Mouse (Mus musculus) lung, postnatal 0 days (tissue): ENCODE data around the gene Prr7. TPM values are rescaled to one million over a fixed set of nuclear protein-coding genes. Genes with fewer than 3 reads are reported as not detected.

Experiments used
- ATAC-seq: fragments of 200-750 bp; cut with Nextera tagmentation; 2 replicates; pipeline ENCODE4 v1.8.0; 2017; ENCODE audit warnings: moderate library complexity
- DNase-seq: peaks from one replicate; pipeline ENCODE4 v3.0.0-alpha.2; 2016; ENCODE audit warnings: low spot score
- H3K27ac ChIP-seq: fragments of 300-500 bp; sonication (generic); 2 replicates; pipeline ENCODE4 v1.5.1; 2014; ENCODE audit warnings: antibody characterized with exemption, mild to moderate bottlenecking, low read length, mixed read lengths
- H3K27me3 ChIP-seq: fragments of 300-500 bp; sonication (generic); replicated peaks from 2 replicates; pipeline ENCODE4 v1.6.1; 2014; ENCODE audit warnings: low read length, mixed read lengths; ENCODE audit not compliant: insufficient read depth
- H3K36me3 ChIP-seq: fragments of 300-500 bp; sonication (generic); 2 replicates; pipeline ENCODE4 v1.6.1; 2014; ENCODE audit warnings: low read length, mixed read lengths; ENCODE audit not compliant: insufficient read depth
- H3K4me1 ChIP-seq: fragments of 300-500 bp; sonication (generic); 2 replicates; pipeline ENCODE4 v1.6.1; 2014; ENCODE audit warnings: antibody characterized with exemption, low read depth, low read length, mixed read lengths; ENCODE audit not compliant: insufficient read depth
- H3K4me2 ChIP-seq: fragments of 300-500 bp; sonication (generic); replicated peaks from 2 replicates; pipeline ENCODE4 v1.6.1; 2014; ENCODE audit warnings: low read depth, mild to moderate bottlenecking, low read length, moderate library complexity, mixed read lengths
- H3K4me3 ChIP-seq: fragments of 300-500 bp; sonication (generic); 2 replicates; pipeline ENCODE4 v1.5.1; 2014; ENCODE audit warnings: low read depth, low read length
- H3K9ac ChIP-seq: fragments of 300-500 bp; sonication (generic); replicated peaks from 2 replicates; pipeline ENCODE4 v1.6.1; 2014; ENCODE audit warnings: low read depth, mild to moderate bottlenecking
- H3K9me3 ChIP-seq: fragments of 300-500 bp; sonication (generic); 2 replicates; pipeline ENCODE4 v1.6.1; 2016; ENCODE audit warnings: low read length, mixed read lengths
- CTCF ChIP-seq: IDR thresholded peaks from 2 replicates; pipeline ENCODE4 v1.5.1; 2016; ENCODE audit warnings: antibody characterized with exemption, mild to moderate bottlenecking
- EP300 ChIP-seq: IDR thresholded peaks from 2 replicates; pipeline ENCODE4 v1.6.1; 2016; ENCODE audit warnings: antibody characterized with exemption, mild to moderate bottlenecking, control low read depth
- WGBS: fragments of 180-500 bp; shearing (Covaris S2); extraction: QIAGEN DNeasy Blood & Tissue Kit; methylation state at CpG from one replicate; pipeline ENCODE4 v1.1.7; 2014; 5-methylcytosine and 5-hydroxymethylcytosine counted together
- polyA plus RNA-seq: library from polyadenylated mRNA; unstranded; fragments of >200 nt; fragmentation: Nextera tagmentation; extraction: Ambion mirVana; gene quantifications from 2 replicates; pipeline ENCODE4 v1.2.1, GENCODE M21; 2015

Gene Prr7
- polyA plus RNA-seq, 1 experiment from 2014 or later = 0.17 TPM

DNA sequence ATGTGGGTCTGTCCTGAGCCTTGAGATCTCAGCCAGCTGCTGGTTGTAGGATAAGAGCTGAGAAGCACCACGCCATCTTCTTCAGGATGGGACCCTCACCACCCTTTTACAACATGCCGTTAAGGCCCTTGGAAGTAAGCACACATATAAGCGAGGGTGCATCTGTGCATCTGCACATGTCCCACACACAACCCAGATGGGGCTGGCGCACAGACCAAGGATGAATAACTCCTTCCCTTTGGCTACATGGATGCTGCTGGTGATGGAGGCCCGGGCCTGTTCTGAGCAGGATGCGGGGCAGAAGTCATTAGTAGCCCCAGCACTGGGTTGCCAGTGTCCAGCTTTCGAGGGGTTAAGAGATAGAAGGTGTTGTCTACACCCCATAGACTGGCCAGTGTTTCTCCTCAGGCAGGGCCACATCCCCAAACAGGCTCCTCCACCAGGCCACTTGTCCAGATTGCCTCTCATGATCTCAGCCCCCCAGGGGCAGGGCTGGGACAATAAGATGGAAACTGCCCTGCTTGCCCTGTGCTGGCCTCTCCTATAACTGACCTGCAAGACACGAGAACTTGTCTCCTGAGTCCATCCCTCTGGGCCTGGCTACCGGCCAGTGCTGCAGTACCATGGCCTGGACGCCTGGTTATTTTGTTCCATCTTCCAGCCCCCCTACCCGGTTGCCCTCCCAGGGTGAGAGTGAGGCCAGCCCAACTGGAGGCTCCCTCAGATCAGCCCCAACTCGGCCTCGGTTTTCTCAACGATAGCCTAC is 22.1 kb downstream of the Prr7 start:
- TF ChIP-seq CTCF (no peak), EP300 (no peak)
- Histone ChIP-seq H3K4me1 (peaks cover 6% of the 10 kb centered on the region; the same call in 1 of the 2 replicates), H3K4me3 (peak overlapping the region; percentile 69; the same call in 1 of the 2 replicates), H3K27me3 (peaks cover 9% of the 10 kb centered on the region), H3K9me3 (no peaks in the 10 kb centered on the region), H3K9ac (0 out of 2 replicates have a peak overlapping the region, but pooled peaks have one; percentile 74), H3K27ac (no peak overlapping the region), H3K4me2 (peak overlapping the region; percentile 92), H3K36me3 (no peaks in the 10 kb centered on the region)
- WGBS = 48% methylated on average over 14 of the region's 14 CpGs
- ATAC-seq = no peak
- DNase-seq = no peak

DNA sequence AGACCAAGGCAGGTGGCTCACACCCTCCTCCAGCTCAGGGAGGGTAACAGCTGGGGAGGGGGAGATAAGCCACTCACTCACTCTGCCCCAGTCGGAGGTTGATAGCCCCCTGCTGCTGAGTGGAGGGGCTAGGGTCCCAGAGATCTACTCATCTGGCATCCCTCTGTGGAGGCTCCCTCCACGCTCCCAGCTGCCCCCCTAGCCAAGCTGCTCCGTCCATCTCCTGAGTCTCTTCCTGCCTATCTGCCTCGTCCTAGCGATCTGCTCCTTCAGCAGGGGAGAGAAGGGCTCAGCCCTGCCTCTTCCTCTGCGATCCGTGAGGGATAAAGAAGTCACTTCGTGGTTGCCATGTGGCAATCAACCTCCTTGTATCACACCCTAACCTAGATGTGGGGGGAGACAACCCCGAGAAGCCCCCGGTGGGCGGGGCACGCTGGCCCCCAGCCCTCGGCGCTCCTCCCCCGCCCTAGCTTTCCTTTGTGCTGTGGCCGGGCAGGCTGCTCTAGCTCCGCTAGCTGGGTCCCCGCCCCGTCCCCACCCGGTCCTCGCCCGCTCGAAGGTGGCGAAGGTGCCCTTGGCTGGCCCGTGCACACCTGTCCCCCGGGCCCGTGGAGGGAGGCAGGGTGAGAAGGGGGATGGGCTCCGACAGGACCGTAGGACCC is 23.0 kb downstream of the Prr7 start:
- DNase-seq = peak; percentile 29
- Histone ChIP-seq H3K4me1 (peaks cover 6% of the 10 kb centered on the region; the same call in 1 of the 2 replicates), H3K36me3 (no peaks in the 10 kb centered on the region), H3K4me3 (peak overlapping the region; percentile 69), H3K9me3 (no peaks in the 10 kb centered on the region), H3K27me3 (peaks cover 9% of the 10 kb centered on the region), H3K27ac (peak overlapping the region; percentile 68), H3K9ac (peak overlapping the region; percentile 74), H3K4me2 (peak overlapping the region; percentile 92)
- ATAC-seq = peak; percentile 25
- TF ChIP-seq CTCF = no peak
- no peak for TF ChIP-seq EP300
- WGBS = under 1% methylated on average over 26 of the region's 29 CpGs

DNA sequence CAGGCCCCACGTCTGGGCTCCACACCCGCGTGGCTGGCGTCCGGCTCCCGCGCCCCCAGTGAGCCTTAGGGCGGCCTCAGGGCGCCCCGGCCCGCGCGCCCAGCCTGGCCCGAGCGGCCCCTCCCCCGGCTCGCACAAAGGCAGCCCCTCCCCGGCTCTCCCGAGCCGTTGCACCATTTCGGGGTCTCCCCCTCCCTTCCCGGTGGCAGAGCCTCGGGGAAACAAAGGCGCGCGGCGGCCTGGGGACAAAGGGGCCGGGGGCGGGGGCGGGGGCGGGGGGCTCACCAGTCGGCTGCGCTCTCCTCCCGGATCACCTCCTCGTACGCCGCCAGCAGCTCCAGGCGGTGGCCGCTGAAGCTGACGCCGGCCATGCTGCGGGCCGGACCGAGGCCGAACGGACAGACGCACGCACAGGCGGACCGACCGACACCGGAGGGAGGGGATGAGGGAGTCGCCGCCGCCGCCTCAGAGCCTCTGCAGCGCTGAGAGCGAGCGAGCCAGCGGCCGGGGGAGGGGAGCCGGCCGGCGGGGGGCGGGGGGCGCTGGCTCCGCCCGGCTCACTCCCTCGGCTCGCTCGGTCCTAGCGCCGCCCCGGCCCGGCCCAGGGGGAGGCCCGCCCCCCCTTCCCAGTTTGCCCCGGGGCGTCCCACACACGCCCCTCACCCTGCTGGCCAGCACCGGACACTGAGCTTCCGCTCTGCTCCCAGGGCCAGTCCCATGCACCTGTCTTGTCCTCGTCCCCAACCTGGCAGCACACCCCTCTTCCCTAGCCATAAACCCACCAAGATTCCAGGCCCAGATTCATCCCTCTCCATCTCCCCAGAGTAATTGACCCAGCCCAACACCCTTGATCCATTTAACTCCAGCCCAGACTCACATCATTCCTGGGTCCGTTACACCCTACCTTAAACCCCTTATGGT is 23.8 kb downstream of the Prr7 start, which contains the start of gene Dbn1:
Gene Dbn1, minus strand, starts transcription at position 534 of the 921 bp plus-strand sequence.
- Histone ChIP-seq H3K4me1 (peaks cover 6% of the 10 kb centered on the region; the same call in 1 of the 2 replicates), H3K27ac (peak within 1 kb of the TSS; percentile 68), H3K4me3 (peak within 1 kb of the TSS; percentile 69), H3K36me3 (no peaks in the 10 kb centered on the region), H3K27me3 (peaks cover 13% of the 10 kb centered on the region), H3K4me2 (peak within 1 kb of the TSS; percentile 92), H3K9ac (peak within 1 kb of the TSS; percentile 74), H3K9me3 (no peaks in the 10 kb centered on the region)
- ATAC-seq = peak; percentile 82
- TF ChIP-seq CTCF (0 out of 2 replicates have a peak, but pooled peaks have one; percentile 5), EP300 (no peak)
- WGBS = under 1% methylated on average over 21 of the region's 83 CpGs
- DNase-seq = peak; percentile 63

DNA sequence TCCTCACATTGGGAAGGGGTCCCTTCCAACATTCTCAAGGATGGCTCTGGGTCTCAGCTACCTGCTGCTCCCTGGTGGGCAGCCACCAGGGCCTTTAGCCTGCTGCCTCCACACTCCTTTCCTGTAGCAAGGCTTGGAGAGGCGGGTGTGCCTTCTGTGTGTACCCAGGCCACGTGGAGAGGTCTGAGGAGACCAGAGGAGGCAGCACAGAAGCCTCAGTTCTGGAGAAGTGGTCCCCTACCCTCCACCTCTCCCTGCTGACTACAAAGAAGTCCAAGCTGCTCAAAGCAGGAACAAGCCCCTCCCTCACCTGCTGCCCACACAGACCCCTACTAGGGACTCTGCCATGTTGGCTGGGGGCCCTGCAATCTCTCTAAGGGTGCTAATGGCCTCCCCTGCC is 30.2 kb downstream of the Prr7 start:
- TF ChIP-seq CTCF (peak; percentile 31), EP300 (no peak)
- H3K27me3 ChIP-seq = peaks cover 12% of the 10 kb centered on the region; the same call in 1 of the 2 replicates
- WGBS = 12% methylated on average over 2 of the region's 2 CpGs

DNA sequence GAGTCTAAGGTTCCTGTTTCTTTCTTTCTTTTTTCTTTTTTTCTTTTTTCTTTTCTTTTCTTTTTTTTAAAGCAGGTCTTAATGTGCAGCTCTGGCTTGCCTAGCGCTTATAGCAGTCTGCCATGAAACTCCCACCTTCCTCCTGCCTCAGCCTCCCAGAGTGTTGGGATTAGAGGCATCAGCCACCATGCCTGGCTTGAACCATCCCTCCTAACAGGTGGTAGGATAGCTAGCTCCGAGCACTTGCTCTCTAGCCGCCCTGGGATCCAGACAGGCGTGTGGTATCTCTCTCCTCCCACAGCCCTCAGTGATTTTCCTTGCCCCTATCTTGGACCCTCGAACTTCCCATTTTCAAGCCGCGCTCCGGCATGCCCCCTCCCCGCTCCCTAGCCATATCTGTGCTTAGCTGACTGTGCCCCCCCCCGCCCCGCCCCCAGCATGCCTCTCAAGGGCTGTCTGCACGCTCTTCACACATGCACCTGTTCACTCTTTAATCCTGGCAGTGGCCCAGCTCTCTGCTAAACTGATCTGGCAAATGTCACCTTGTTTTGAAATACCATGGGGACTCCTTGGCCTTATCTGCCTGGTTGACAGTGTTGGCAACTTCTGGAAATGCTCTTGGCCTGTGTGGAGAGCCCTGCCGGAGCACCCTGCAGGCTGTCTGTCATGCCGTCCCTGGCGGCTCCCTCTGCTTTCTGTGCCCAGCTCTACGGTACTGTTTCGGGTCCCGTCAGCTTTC is 31.0 kb downstream of the Prr7 start:
- 16% methylated on average over 16 of the region's 18 CpGs for WGBS
- H3K36me3 ChIP-seq = 0 out of 2 replicates have a peak, but pooled peaks cover 8% of the 10 kb centered on the region
- no peaks in the 10 kb centered on the region for H3K9me3 ChIP-seq
- H3K4me1 ChIP-seq = peaks cover 2% of the 10 kb centered on the region; the same call in 1 of the 2 replicates
- DNase-seq (peak; percentile 67), ATAC-seq (peak; percentile 65)
- no peak overlapping the region for H3K4me2 ChIP-seq
- no peak for TF ChIP-seq EP300
- TF ChIP-seq CTCF = no peak
- no peak overlapping the region for H3K27ac ChIP-seq
- H3K9ac ChIP-seq = no peak overlapping the region
- peaks cover 17% of the 10 kb centered on the region; the same call in 1 of the 2 replicates for H3K27me3 ChIP-seq
- no peak overlapping the region for H3K4me3 ChIP-seq

More for the DNA sequence above, 30.2 kb downstream of the Prr7 start:
- Histone ChIP-seq H3K9ac (no peak overlapping the region), H3K4me2 (no peak overlapping the region), H3K4me3 (no peak overlapping the region), H3K9me3 (no peaks in the 10 kb centered on the region), H3K4me1 (peaks cover 2% of the 10 kb centered on the region; the same call in 1 of the 2 replicates), H3K27ac (no peak overlapping the region), H3K36me3 (0 out of 2 replicates have a peak, but pooled peaks cover 8% of the 10 kb centered on the region)
- ATAC-seq = 0 out of 2 replicates have a peak, but pooled peaks have one; percentile 21
- no peak for DNase-seq
